Mouse (Mus musculus) retina, embryonic 14.5 days (tissue): Measurements from ENCODE around the gene Gabra2.

Source experiments
- DNase-seq: peaks from one replicate; pipeline ENCODE4 v3.0.0-alpha.2; 2015; ENCODE audit warnings: low spot score

Gabra2 gene

GRCm38 (mm10) chr5:71095725-71096607 is at the start of gene Gabra2:
TSS of gene Gabra2 (minus strand) at chr5:71095849.
- DNase-seq = peak; percentile 66

- no peak for DNase-seq
Measured at GRCm38 (mm10) chr5:71136691-71137090, 41.0 kb upstream of the Gabra2 start.

GRCm38 (mm10) chr5:71135840-71136239 is 40.2 kb upstream of the Gabra2 start:
- no peak for DNase-seq

- DNase-seq = peak; percentile 21
Measured at GRCm38 (mm10) chr5:71127721-71128120, 32.1 kb upstream of the Gabra2 start.

- no peak for DNase-seq
Measured at GRCm38 (mm10) chr5:71115216-71115615, 19.6 kb upstream of the Gabra2 start.

GRCm38 (mm10) chr5:71095180-71095579 is 469 bp downstream of the Gabra2 start:
- DNase-seq = peak; percentile 64

GRCm38 (mm10) chr5:71094776-71095175 is 873 bp downstream of the Gabra2 start:
- no peak for DNase-seq

GRCm38 (mm10) chr5:71093807-71094206 is 1.8 kb downstream of the Gabra2 start:
- DNase-seq = peak; percentile 39

GRCm38 (mm10) chr5:71092475-71092874 is 3.2 kb downstream of the Gabra2 start:
- peak; percentile 76 for DNase-seq

- DNase-seq = no peak
Measured at GRCm38 (mm10) chr5:71091926-71092325, 3.7 kb downstream of the Gabra2 start.

- no peak for DNase-seq
Measured at GRCm38 (mm10) chr5:71078861-71079260, 16.8 kb downstream of the Gabra2 start.

- DNase-seq = no peak
Measured at GRCm38 (mm10) chr5:71061696-71062095, 34.0 kb downstream of the Gabra2 start.

- DNase-seq = no peak
Measured at GRCm38 (mm10) chr5:71058047-71058446, 37.6 kb downstream of the Gabra2 start.

- DNase-seq = no peak
Measured at GRCm38 (mm10) chr5:71037352-71037751, 58.3 kb downstream of the Gabra2 start.

- DNase-seq = no peak
Measured at GRCm38 (mm10) chr5:71025956-71026355, 69.7 kb downstream of the Gabra2 start.

- DNase-seq = no peak
Measured at GRCm38 (mm10) chr5:71011751-71012150, 83.9 kb downstream of the Gabra2 start.

- no peak for DNase-seq
Measured at GRCm38 (mm10) chr5:71011271-71011670, 84.4 kb downstream of the Gabra2 start.

- DNase-seq = no peak
Measured at GRCm38 (mm10) chr5:71010797-71011196, 84.9 kb downstream of the Gabra2 start.

GRCm38 (mm10) chr5:70995617-70996325 is 99.9 kb downstream of the Gabra2 start:
- no peak for DNase-seq

GRCm38 (mm10) chr5:70993281-70993680 is 102.4 kb downstream of the Gabra2 start:
- no peak for DNase-seq

GRCm38 (mm10) chr5:70990891-70991290 is 104.8 kb downstream of the Gabra2 start:
- no peak for DNase-seq
